Mouse (Mus musculus) C2C12 (cell line): ENCODE measurements around the gene Gm20388. TPM values are rescaled to one million over a fixed set of nuclear protein-coding genes. Genes with fewer than 3 reads are reported as not detected.

ENCODE experiments used
- H3K27me3 ChIP-seq: one replicate; pipeline ENCODE4 v1.6.1; 2011; ENCODE audit not compliant: control insufficient read depth, insufficient read depth, insufficient read length
- H3K36me3 ChIP-seq: one replicate; pipeline ENCODE4 v1.6.1; 2011; ENCODE audit not compliant: control insufficient read depth, insufficient read depth
- H3K4me3 ChIP-seq: one replicate; pipeline ENCODE4 v1.5.1; 2011; ENCODE audit warnings: mild to moderate bottlenecking, control low read depth; ENCODE audit not compliant: poor library complexity, insufficient read depth, severe bottlenecking
- H3K79me2 ChIP-seq: one replicate; pipeline ENCODE4 v1.6.1; 2011; ENCODE audit not compliant: control insufficient read depth, insufficient read depth
- H3K79me3 ChIP-seq: one replicate; pipeline ENCODE4 v1.6.1; 2011; ENCODE audit warnings: low read depth, control low read depth
- H3ac ChIP-seq: one replicate; pipeline ENCODE3; 2011; ENCODE audit warnings: low read depth; ENCODE audit not compliant: control insufficient read depth, insufficient read length
- CEBPB ChIP-seq: IDR thresholded peaks from one replicate; pipeline ENCODE4 v1.6.1; 2011; ENCODE audit warnings: low read depth, mild to moderate bottlenecking, control low read depth, moderate library complexity
- CTCF ChIP-seq: IDR thresholded peaks from one replicate; pipeline ENCODE4 v1.5.1; 2011; ENCODE audit not compliant: control insufficient read depth, insufficient read depth, insufficient read length
- FOSL1 ChIP-seq: IDR thresholded peaks from one replicate; pipeline ENCODE4 v1.8.0; 2011; ENCODE audit warnings: mild to moderate bottlenecking, low read length; ENCODE audit not compliant: poor library complexity, insufficient read depth, severe bottlenecking
- MAX ChIP-seq: IDR thresholded peaks from one replicate; pipeline ENCODE4 v1.6.1; 2011; ENCODE audit warnings: mild to moderate bottlenecking, control low read depth
- MYOD1 ChIP-seq: IDR thresholded peaks from one replicate; pipeline ENCODE4 v1.6.1; 2011; ENCODE audit warnings: low read depth; ENCODE audit not compliant: control insufficient read depth, insufficient read length
- MYOG ChIP-seq: IDR thresholded peaks from one replicate; pipeline ENCODE4 v1.6.1; 2011; ENCODE audit not compliant: control insufficient read depth, insufficient read length; ENCODE audit errors: extremely low read depth
- USF1 ChIP-seq: IDR thresholded peaks from one replicate; pipeline ENCODE4 v1.6.1; 2011; ENCODE audit warnings: low read depth, mild to moderate bottlenecking, control low read depth, moderate library complexity
- polyA plus RNA-seq: library from polyadenylated mRNA; unstranded; fragments of >200 nt; fragmentation: generic; extraction: Trizol; gene quantifications from one replicate; pipeline ENCODE4 v1.2.1, GENCODE M21; 2012; ENCODE audit warnings: missing spikeins

Gene Gm20388
- polyA plus RNA-seq, 1 experiment: 15.0 TPM

- Histone ChIP-seq H3K36me3 (peaks cover 27% of the 10 kb centered on the region), H3ac (no peak overlapping the region), H3K4me3 (no peak overlapping the region), H3K79me3 (no peaks in the 10 kb centered on the region), H3K79me2 (no peaks in the 10 kb centered on the region), H3K27me3 (no peaks in the 10 kb centered on the region)
- no peak for TF ChIP-seq USF1
- no peak for TF ChIP-seq MYOD1
- no peak for TF ChIP-seq MYOG
- no peak for TF ChIP-seq CTCF
- no peak for TF ChIP-seq FOSL1
- no peak for TF ChIP-seq CEBPB
- TF ChIP-seq MAX: no peak
Measured at GRCm38 (mm10) chr8:120083261-120083660, 172.6 kb downstream of the Gm20388 start.

GRCm38 (mm10) chr8:120084783-120085182 lies 174.1 kb downstream of the Gm20388 start:
- H3K79me3 ChIP-seq: no peaks in the 10 kb centered on the region
- no peak overlapping the region for H3K4me3 ChIP-seq
- no peaks in the 10 kb centered on the region for H3K27me3 ChIP-seq
- H3ac ChIP-seq: no peak overlapping the region
- TF ChIP-seq USF1 (no peak), FOSL1 (no peak), CEBPB (no peak), MYOD1 (no peak), MAX (no peak), CTCF (no peak), MYOG (no peak)
- H3K36me3 ChIP-seq: peaks cover 27% of the 10 kb centered on the region
- no peaks in the 10 kb centered on the region for H3K79me2 ChIP-seq

GRCm38 (mm10) chr8:120089511-120089910 lies 178.9 kb downstream of the Gm20388 start:
- H3K4me3 ChIP-seq: no peak overlapping the region
- H3K36me3 ChIP-seq: peaks cover 34% of the 10 kb centered on the region
- no peak for TF ChIP-seq USF1
- no peak for TF ChIP-seq MAX
- TF ChIP-seq CTCF: no peak
- TF ChIP-seq MYOG: no peak
- no peak for TF ChIP-seq MYOD1
- TF ChIP-seq FOSL1: no peak
- TF ChIP-seq CEBPB: no peak

GRCm38 (mm10) chr8:120091032-120091431 lies 180.4 kb downstream of the Gm20388 start:
- no peaks in the 10 kb centered on the region for H3K27me3 ChIP-seq
- H3K79me3 ChIP-seq: peaks cover under 1% of the 10 kb centered on the region
- no peak overlapping the region for H3K4me3 ChIP-seq
- no peak for TF ChIP-seq MAX
- TF ChIP-seq USF1: no peak
- no peak for TF ChIP-seq CTCF
- TF ChIP-seq FOSL1: no peak
- TF ChIP-seq MYOD1: no peak
- TF ChIP-seq CEBPB: no peak
- TF ChIP-seq MYOG: no peak
- peaks cover 28% of the 10 kb centered on the region for H3K36me3 ChIP-seq
- no peak overlapping the region for H3ac ChIP-seq
- peaks cover 21% of the 10 kb centered on the region for H3K79me2 ChIP-seq

More at GRCm38 (mm10) chr8:120089511-120089910, 178.9 kb downstream of the Gm20388 start:
- no peaks in the 10 kb centered on the region for H3K79me3 ChIP-seq
- H3ac ChIP-seq: no peak overlapping the region
- peaks cover 7% of the 10 kb centered on the region for H3K79me2 ChIP-seq
- H3K27me3 ChIP-seq: no peaks in the 10 kb centered on the region

GRCm38 (mm10) chr8:120093103-120093502 lies 182.5 kb downstream of the Gm20388 start:
- H3K79me3 ChIP-seq: peaks cover 6% of the 10 kb centered on the region
- no peaks in the 10 kb centered on the region for H3K27me3 ChIP-seq
- H3ac ChIP-seq: no peak overlapping the region
- peaks cover 20% of the 10 kb centered on the region for H3K36me3 ChIP-seq
- H3K79me2 ChIP-seq: peaks cover 38% of the 10 kb centered on the region
- TF ChIP-seq CEBPB (no peak), MAX (no peak), FOSL1 (no peak), CTCF (no peak), MYOG (no peak), USF1 (no peak), MYOD1 (no peak)
- H3K4me3 ChIP-seq: no peak overlapping the region

GRCm38 (mm10) chr8:120094801-120095200 lies 184.2 kb downstream of the Gm20388 start:
- no peak overlapping the region for H3ac ChIP-seq
- H3K79me3 ChIP-seq: peaks cover 12% of the 10 kb centered on the region
- TF ChIP-seq USF1 (no peak), MAX (no peak), CTCF (no peak), MYOD1 (no peak), MYOG (no peak), FOSL1 (no peak), CEBPB (no peak)
- H3K27me3 ChIP-seq: no peaks in the 10 kb centered on the region
- H3K4me3 ChIP-seq: no peak overlapping the region
- H3K36me3 ChIP-seq: peaks cover 20% of the 10 kb centered on the region
- H3K79me2 ChIP-seq: peaks cover 55% of the 10 kb centered on the region
